Mouse (Mus musculus) heart, postnatal 25 days (tissue): ENCODE measurements around the gene Dnah7c. TPM values are rescaled to one million over a fixed set of nuclear protein-coding genes. Genes with fewer than 3 reads are reported as not detected.
"Not testable (repeated sequence)": the region's sequence is repeated elsewhere in the genome, so short reads cannot be mapped to it uniquely, and the experiment has no call there.

ENCODE experiments used
- DNase-seq: peaks from one replicate; pipeline ENCODE4 v3.0.0; 2022; ENCODE audit warnings: low spot score
- intact Hi-C: fragments of 180-260 bp; cut with DNase I; formaldehyde crosslinking; loops from one replicate; pipeline ENCODE4 v1.15.1; 2025
- total RNA-seq, 2 experiments: library from RNA; stranded (reverse); gene quantifications; 2 replicates each; pipeline ENCODE4 v1.2.3; 2021

Gene Dnah7c
- total RNA-seq, 2 experiments from 2014 or later, result not detected

DNA sequence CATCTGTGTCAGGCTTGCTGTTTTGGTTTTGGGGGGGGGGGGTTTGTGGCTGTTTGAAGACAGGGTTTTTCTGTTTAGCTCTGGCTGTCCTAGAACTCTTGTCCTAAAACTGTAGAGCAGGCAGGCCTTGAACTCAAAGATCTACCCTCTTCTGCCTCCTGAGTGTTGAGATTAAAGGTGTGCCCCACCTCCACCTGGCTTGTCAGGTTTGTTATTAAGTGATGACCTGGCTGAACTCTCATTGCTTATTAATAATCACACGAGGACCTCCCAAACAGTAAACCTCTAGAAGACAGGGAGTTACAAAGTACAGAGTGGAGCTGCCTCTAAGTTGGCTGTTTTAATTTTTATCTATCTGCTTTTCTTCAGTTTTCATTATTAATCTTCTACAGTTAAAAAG, 299.9 kb downstream of the Dnah7c start:
- DNase-seq, result no peak
- intact Hi-C loops, result no loop called here

DNA sequence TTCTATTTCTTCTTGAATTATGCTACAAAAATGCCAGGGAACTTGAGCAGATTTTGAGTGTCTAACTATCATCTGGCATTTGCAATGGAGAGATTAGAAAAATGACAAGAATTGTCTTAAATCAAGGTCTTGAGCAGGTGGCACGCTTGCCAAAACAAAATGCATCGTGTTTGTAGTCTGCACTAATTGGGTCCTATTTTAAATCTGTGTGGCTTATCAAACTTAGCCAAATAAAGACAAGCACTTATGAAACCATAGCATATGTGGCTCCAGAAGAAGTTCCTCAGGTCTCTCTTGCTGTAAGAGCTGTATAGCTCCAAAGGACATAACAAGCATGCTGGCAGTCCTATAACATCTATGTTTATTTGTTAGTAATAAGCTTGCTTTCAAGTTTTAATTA, 300.3 kb downstream of the Dnah7c start:
- intact Hi-C loops, DNase-seq: not testable (repeated sequence)

DNA sequence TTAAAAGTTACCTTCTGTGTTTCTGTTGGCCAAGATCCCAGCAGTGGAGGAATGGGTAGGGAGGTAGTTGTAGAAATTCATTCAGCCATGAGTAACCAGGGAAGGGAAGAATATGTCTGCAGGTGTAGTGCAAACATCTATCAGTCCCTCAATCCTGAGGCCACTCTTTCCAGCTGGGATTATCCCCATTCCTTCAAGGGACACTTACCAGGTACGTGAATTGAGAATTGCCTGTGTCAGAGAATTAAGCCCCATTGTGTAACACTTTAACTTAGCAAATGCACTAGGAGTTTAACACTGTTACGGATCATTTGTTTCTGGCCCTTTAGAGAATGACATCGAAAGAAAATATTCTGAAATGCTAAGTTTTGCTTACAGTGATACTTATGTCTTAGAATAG, 304.3 kb downstream of the Dnah7c start:
- intact Hi-C loops, DNase-seq: not testable (repeated sequence)

DNA sequence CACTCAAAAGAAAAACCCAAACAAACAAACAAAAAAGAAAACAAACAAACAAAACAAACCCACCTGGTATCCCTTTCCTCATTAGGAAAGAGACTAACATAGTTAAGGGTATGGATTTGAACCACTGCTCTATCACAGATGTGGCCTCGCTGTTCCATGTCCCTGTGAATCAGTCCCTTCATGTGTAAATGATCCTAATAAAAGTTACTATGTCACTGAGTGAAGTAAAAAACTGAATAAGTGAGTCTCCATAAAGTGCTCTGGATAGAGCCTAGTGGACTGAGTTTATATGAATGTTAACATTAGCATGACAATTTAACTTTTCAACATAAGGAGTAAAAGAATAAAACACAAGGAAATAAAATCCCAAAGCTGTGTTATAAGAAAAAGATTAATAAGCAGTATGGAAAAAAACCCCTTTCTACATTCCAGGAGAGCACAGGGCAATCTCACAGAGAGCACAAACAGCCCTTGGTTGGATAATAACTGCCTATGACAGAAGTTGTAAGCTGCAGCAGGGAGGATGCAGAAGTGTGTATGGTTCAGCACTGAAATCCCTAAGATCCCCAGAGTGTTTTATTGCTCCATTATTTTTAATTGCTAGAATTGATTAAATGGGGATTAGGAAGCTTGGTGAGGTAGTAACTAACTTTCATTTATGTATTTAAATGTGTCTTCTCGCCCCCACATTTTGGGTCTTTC, 308.2 kb downstream of the Dnah7c start:
- DNase-seq, intact Hi-C loops: not testable (repeated sequence)

DNA sequence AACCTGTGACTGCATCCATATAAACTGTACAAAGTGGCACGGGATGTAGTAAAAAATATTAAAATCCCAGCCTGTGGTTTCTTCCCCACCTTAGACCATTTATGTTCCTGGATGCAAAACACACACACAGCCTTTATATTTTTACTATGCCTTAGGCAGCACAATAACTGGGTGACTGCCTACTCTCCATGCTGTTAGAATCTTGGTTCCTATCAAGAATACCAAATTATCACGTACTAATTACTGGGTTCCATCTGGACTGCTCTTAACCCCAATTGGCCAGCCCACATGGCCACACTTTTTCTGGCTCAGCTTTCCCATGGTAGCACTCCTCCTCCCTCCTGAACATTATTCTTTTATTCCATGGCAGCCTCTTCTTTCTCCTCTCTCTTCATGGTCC, 309.1 kb downstream of the Dnah7c start:
- intact Hi-C loops, result not testable (repeated sequence)

DNA sequence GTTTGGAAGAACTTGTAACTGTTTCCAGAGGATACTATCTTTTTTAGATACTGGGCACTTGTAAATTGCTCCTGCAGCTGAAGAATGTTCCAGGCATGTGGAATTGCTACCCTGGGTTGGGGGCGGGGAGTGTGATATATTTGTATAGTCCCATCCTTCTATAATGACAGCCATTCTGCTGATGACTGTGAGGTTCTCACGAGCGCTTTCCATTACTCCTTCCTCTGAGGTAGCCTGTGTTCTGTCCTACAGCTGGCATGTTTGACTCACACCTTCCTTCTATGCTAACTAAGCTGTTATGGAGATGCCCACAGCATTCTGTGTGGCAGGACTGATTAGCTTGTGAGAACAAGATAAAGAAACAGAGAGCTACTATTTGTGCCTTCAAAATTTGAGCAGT, 339.2 kb downstream of the Dnah7c start:
- intact Hi-C loops, DNase-seq: not testable (repeated sequence)

More for the DNA sequence above, 309.1 kb downstream of the Dnah7c start:
- not testable (repeated sequence) for DNase-seq

DNA sequence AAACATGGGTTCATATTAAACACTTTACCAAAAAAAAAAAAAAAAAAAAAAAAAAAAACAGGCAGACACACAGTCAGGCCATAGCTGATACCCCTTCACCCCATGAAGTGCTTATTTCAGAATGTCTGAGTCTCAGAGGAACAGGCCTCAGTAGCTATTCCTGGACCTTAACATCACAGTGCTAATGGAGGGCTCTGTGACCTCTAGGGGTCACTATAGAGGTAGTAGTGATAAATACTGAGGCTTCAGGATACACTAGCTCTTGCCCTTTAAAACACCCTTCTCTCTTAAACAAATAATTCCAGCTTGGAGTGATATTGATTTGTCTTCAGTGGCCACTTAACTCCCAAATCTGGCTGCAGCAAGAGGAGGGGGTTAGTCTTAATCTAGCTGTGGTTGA, 343.9 kb downstream of the Dnah7c start:
- intact Hi-C loops, DNase-seq: not testable (repeated sequence)

DNA sequence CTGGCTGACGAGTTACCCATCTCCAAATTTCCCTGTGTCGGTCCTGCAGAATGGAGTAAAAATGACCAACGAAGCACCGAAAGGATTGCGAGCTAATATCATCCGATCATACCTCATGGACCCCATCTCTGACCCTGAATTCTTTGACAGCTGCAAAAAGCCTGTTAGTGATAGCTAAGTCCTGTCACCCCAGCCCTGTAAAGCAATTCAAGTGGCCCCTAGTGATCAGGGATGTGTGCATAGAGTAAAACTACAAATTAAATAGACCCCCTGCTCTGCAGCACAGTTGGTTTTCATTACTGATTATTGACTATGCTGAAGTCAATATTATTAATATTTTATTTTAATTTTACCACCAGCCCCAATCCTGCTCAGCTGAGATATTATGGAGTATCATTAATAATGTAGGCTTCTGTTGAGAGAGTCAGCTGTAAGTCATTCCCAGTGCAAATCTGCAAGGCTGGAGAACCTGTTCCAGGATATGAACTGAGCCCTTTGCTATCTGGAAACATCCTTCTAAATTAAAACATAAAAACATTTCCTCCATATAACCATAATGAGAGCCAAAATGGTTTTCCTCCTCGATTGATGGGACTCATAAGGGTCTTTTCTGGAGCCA, 344.8 kb downstream of the Dnah7c start:
- DNase-seq, intact Hi-C loops: not testable (repeated sequence)

DNA sequence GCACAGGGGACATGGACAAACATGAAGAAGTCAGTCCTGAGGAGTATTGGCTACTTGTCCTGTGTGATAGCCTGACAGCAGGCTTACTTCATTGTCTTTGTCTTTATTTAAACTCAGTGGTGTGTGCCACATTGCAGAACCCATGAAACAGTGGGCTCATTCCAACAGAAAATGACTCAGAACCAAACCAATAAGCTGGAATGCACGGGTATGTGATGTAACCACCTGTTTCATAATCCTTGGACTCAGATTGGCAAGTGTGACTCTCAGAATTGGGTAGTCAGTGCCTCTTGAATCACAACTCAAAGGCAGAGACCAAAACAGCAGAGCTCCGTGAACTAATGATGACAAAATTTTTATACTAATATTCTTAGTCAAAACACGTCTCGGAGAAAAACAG, 356.8 kb downstream of the Dnah7c start:
- DNase-seq, intact Hi-C loops: not testable (repeated sequence)

DNA sequence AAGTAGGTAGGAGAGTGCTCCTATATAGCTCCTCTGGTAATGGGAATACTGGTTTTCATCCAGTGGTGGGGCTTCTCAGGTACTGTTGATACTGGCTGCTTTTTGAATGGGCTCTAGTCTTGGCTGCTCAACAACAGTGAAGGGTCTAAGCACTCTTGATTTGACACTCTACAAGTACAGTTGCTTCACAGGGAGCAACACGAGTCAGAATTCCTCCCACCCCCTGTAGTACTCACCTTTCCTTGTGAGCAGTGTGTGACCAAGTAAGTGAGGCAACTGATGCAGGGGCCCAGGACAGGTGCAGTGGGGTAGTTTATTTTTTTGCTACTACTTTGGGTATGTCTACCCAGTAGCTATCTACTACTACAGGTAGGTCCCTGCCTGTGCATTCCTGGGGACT, 379.7 kb downstream of the Dnah7c start:
- DNase-seq, result no peak
- intact Hi-C loops, result no loop called here

DNA sequence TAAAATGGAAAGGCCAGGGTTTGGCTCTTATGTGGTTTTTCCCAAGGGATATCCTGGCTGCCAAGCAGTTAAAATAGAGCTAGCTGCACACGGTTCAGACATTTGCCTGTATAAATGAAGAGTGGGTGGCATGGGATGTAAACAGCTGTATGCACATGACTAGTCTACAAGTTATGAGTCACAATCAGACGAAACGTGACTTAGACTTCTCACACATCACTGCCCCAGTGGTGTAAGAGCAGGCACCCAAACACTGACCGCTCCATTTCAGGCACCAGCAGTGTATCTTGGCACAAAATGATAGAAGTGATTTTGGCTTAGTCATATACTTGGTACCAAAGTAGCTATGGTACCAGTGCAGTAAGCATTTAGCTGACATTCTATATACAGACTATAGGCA, 383.2 kb downstream of the Dnah7c start:
- intact Hi-C loops, DNase-seq: not testable (repeated sequence)

DNA sequence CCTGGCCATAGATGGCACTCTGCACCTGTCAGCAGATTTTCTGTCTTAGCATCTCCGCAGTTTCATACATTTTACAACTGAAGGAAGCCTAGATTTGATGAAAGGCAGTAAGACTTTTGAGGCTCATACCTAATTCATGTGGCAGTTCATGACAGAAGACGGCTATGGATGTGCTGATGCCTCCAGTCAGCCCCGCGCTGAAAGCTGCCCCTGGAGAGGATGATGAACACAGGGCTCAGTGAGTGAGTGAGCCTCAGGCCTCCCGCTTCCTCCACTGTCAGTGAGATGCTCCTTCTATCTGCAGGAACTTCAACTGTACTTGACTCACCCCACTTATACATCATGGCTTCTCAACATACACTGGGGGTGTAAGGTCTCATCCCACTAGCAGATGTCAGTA, 392.5 kb downstream of the Dnah7c start:
- no peak for DNase-seq
- intact Hi-C loops, result no loop called here

DNA sequence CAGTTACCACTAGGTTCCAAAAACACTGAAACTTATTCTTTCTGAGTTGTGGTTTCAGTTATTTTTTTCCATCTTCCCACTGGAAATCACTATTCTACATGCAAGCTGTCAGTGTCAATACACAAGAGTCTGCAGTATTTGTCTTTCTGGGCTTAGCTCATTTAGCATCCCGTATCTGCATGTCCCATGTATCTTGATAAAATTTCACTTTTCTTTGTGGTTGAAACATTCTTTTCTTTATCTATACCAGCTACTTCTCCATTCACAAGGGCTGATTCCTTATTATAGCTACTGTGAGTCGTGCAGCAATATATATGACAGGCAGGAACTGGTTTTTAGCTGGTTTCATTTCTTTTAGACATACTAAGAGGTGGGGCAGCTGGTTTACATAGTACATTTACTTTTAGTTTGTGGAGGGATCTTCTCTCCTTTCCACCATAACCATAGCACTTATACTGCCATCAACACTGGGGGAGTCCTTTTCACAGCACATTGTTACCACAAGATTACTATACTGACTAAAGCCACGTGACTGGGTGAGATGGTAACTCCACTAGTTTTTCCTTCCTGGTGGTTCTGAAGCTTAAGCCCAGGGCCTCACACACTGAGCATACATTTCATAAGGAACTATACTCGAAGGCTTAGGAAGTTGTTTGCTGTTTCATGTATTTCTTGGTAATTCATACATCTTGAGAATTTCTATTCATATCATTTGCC, 397.0 kb downstream of the Dnah7c start:
- intact Hi-C loops, result no loop called here
- DNase-seq, result no peak

DNA sequence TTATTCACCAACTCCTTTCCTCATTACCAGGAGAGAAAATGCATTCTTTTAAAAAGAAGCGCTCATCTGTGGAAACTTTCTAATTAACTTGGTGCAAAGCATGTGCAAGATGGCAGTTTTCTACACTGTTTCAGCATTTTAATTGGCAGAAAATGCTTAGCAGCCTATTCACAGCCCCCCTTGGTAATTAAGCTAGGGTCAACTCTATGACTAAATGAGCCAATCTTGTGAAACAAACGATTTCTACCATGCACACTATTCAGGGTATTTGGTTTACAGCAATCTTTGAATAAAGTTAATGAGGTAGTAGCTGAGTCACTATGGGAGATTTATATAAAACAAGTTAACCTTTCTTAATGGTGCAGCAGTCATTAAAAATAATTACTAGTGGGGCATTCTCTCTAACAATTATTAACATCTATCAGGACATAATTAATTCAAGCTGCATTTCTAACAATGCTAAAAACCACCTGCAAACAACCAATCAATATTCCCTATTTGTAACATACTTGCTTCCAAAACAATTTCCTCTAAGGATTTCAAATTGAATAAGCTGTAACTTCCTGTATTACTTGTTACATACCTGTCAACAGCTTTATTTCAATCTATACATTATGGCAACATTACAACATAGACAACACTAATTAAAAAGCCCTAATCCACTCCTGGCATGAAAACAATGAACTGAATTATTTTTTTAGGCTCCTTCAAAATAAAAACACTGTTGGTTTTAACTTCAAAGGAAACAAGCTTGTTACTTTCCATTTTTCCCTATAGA, 404.9 kb downstream of the Dnah7c start:
- intact Hi-C loops, result no loop called here
- DNase-seq, result no peak

DNA sequence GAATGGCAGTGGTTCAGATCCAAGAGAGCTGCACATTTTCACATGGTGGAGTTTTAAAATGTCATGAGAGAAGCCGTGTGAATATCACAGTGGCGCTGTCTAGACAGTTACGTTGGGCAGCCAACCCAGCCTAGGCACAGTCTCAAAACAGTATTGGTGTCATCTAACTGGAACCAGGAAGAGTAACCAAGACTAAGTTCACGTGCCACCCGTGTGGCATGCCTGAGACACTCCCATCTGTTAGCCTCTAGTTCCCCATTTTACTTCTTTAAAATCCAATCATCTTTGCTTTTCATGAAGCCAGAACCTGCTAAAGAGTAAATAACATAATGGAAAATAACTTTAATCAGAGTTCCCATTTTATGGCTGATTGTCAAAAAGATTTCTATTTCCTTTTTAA, 406.5 kb downstream of the Dnah7c start:
- no peak for DNase-seq
- intact Hi-C loops, result no loop called here

DNA sequence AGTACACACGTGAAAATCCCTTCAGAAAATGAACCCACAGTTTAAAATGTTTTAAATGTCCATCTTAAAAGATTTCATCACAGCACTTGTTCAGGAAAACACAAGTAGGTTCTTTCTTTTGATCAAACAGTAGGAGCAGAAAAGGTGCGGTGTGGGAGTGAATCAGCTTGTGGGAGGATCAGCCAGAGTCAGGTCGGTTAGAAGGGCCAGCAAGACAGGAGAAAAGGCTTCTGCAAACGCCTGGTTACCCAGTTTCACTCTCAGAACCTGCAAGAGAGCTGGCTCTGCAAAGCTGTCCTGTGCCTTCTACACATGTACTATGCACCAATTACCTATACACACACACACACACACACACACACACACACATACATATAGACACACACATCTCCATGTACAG, 418.0 kb downstream of the Dnah7c start:
- intact Hi-C loops, result no loop called here
- no peak for DNase-seq

DNA sequence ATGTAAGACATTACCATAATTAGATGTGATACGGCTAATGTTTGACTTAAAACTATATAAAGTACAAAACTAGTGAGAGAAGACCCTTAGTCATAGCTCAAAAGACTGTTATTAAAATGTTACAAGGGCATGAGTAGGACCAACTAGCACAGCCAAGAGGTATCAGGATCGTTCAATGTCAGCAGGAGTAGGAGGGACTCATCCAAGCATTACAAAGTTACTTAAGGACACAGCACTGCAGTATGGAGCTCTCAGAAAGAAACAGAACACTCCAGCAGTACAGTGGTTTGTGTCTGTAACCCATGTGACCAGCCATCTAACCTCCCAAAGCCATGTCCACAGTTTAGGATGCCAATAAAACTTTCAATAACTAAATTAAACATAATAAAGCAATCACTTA, 418.9 kb downstream of the Dnah7c start:
- no peak for DNase-seq
- intact Hi-C loops, result no loop called here

DNA sequence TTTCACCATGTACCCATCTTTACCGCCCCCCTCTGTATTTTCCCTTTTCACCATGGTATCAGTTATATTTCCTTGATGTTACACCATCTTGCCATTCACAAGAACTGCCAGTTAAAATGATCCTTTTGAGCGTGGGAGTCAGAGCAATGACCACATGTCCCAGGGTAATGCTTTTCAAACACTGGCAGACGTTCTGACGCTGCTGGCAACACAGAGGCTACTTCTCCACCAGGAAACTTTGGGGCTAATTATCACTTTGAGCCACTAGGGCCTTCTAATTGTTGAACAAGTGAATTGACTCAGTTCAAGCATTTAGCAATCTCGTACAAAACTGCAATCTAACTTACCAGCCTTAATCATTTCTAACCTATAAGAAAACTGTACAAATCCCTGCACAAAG, 419.8 kb downstream of the Dnah7c start:
- DNase-seq, result no peak
- intact Hi-C loops, result no loop called here

DNA sequence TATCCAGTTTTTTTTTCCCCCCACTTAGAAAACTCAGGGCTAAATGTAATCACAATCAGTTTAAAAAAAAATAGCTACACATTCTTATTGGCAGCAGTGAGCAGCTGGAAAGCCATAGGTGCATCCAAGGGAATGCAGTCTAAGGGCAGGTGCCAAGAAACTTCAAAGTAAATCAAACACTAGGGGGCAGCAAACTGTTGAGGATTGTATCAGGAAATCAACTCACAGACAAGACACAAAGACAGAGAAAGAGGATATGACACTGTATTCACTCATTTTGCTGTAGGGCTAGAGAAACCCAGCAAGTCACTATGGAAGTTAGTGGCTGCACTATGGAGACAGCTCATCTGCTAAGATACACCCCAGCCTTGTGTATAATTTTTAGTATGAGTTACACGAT, 424.4 kb downstream of the Dnah7c start:
- intact Hi-C loops, result loop anchor here (1.0 to 5.0 kb wide), 2 partner anchors 58 to 120 kb away; no protein-coding TSS in a partner anchor
- DNase-seq, result peak; percentile 18

DNA sequence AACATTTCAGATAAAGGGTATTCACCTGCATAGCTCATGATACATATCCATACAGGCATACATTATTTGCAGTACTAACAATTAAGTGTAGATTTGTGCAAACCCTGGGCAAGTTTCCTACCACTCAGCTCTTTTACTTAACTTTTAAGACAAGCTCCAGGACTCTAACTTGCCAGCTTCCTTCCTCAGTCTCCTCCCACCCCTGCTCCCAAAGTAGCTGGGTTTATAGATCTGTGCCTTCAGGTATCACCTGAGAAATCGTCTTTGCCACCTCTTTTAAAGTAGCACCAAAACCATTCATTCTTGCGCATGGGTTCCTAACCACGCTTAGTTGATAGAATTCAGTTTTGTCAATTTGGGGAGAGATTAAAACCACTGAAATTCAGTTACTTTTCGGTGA, 426.2 kb downstream of the Dnah7c start:
- DNase-seq, result no peak
- intact Hi-C loops, result loop anchor here (5.0 kb wide), 1 partner anchor 56 kb away; no protein-coding TSS in a partner anchor
